Mouse (Mus musculus): ENCODE data around the gene Gm10073. TPM values are rescaled to one million over a fixed set of nuclear protein-coding genes. Genes with fewer than 3 reads are reported as not detected.

Gene Gm10073
- polyA plus RNA-seq, 1 experiment, result 99.0 TPM

DNA sequence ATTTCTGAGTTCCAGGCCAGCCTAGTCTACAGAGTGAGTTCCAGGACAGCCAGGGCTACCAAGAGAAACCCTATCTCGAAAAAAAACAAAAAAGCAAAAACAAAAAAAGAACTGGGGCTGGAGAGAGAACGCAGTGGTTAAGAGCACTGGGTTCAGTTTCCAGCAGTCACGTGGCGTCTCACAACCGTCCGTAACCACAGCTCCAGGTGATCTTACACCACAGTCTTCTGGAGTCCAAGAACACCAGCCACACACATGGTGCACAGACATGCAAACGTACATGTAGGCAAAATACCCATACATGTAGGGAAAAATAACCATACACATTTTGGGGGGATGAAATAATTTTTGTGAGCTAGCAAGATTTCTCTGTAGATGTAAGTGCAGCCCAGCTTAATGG is 26.5 kb downstream of the Gm10073 start:
- Histone ChIP-seq H3K4me2 (ENCODE audit: low read depth) (no peak overlapping the region), H3K79me2 (ENCODE audit: control insufficient read depth, insufficient read depth) (no peaks in the 10 kb centered on the region), H3K4me3 (no peak overlapping the region), H3ac (ENCODE audit: control insufficient read depth, insufficient read length) (no peak overlapping the region), H3K36me3 (ENCODE audit: control insufficient read depth, insufficient read depth) (no peaks in the 10 kb centered on the region), H3K27me3 (ENCODE audit: control insufficient read depth, insufficient read depth, insufficient read length) (no peaks in the 10 kb centered on the region)
- TF ChIP-seq USF1 (IDR thresholded peaks at IDR 0.05; ENCODE audit: low read depth), result no peak
- TF ChIP-seq E2F4 (IDR thresholded peaks at IDR 0.05; ENCODE audit: insufficient read depth), result no peak
- no peak for TF ChIP-seq POLR2A (IDR thresholded peaks at IDR 0.05; ENCODE audit: insufficient read length, low read depth)
- TF ChIP-seq CEBPB (IDR thresholded peaks at IDR 0.05; ENCODE audit: insufficient read depth, poor library complexity, severe bottlenecking), result no peak
- TF ChIP-seq SRF (IDR thresholded peaks at IDR 0.05; ENCODE audit: control insufficient read depth, insufficient read length, low read depth), result no peak
- TF ChIP-seq REST (IDR thresholded peaks at IDR 0.05; ENCODE audit: insufficient read depth, insufficient read length), result no peak
- no peak for TF ChIP-seq MYOG (IDR thresholded peaks at IDR 0.05; ENCODE audit: control insufficient read depth in 1 of 3, insufficient read depth in 1 of 3, insufficient read length in 2 of 3, low read depth in 2 of 3)

DNA sequence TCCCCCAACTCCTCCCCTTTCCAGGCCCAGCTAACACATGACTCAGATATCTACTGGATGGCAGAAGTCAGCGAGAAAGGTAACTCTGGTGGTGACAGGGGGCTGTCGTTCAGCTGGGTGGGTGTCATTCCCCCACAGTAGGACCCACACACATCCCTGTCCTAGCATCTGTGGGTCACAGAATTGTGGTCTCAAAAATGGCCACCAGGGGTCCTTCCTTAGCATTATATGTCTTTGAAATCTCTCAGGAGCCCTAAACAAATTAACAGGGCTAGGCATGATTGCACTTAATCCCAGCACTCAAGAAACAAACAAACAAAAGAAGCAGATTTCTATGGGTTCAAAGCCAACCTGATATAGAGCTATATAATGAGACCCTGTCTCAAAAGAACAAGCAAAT is 28.1 kb downstream of the Gm10073 start:
- Histone ChIP-seq H3K36me3 (ENCODE audit: control insufficient read depth, insufficient read depth) (no peaks in the 10 kb centered on the region), H3K27me3 (ENCODE audit: control insufficient read depth, insufficient read depth, insufficient read length) (no peaks in the 10 kb centered on the region), H3K4me3 (no peak overlapping the region), H3ac (ENCODE audit: control insufficient read depth, insufficient read length) (no peak overlapping the region), H3K4me2 (ENCODE audit: low read depth) (no peak overlapping the region), H3K79me2 (ENCODE audit: control insufficient read depth, insufficient read depth) (no peaks in the 10 kb centered on the region)
- TF ChIP-seq TCF3 (IDR thresholded peaks at IDR 0.05; ENCODE audit: insufficient read length, low read depth), result no peak

DNA sequence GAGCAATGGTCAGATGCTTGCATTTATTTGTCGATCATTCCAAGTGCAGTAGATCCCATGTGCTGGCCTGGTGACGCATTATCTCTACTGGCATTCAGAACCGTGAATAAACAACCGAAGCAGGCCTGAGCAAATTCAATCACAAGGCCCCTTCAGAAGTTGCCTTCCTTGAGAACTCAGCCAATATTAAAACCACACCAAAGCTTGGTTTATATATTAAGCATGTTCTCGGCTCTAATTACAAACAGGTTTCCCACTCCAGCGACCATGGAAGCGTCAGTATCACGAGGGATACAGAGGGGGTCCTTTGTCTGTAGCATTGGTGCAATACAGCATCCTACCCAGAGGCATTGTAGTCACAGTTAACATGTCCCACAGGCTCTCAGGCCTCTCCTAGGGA is 30.2 kb downstream of the Gm10073 start:
- no peak overlapping the region for H3K4me2 ChIP-seq (ENCODE audit: low read depth)
- no peak overlapping the region for H3ac ChIP-seq (ENCODE audit: control insufficient read depth, insufficient read length)
- no peaks in the 10 kb centered on the region for H3K27me3 ChIP-seq (ENCODE audit: control insufficient read depth, insufficient read depth, insufficient read length)
- H3K4me3 ChIP-seq, result no peak overlapping the region
- no peaks in the 10 kb centered on the region for H3K79me2 ChIP-seq (ENCODE audit: control insufficient read depth, insufficient read depth)
- no peaks in the 10 kb centered on the region for H3K36me3 ChIP-seq (ENCODE audit: control insufficient read depth, insufficient read depth)
- no peak for TF ChIP-seq USF1 (IDR thresholded peaks at IDR 0.05; ENCODE audit: low read depth)
- no peak for TF ChIP-seq MYOG (IDR thresholded peaks at IDR 0.05; ENCODE audit: control insufficient read depth in 1 of 3, insufficient read depth in 1 of 3, insufficient read length in 2 of 3, low read depth in 2 of 3)
- no peak for TF ChIP-seq E2F4 (IDR thresholded peaks at IDR 0.05; ENCODE audit: insufficient read depth)
- no peak for TF ChIP-seq MAX (IDR thresholded peaks at IDR 0.05; ENCODE audit: low read depth)
- TF ChIP-seq TCF3 (IDR thresholded peaks at IDR 0.05; ENCODE audit: insufficient read length, low read depth), result no peak
- TF ChIP-seq CEBPB (IDR thresholded peaks at IDR 0.05; ENCODE audit: insufficient read depth, poor library complexity, severe bottlenecking), result no peak
- TF ChIP-seq REST (IDR thresholded peaks at IDR 0.05; ENCODE audit: insufficient read depth, insufficient read length), result no peak

DNA sequence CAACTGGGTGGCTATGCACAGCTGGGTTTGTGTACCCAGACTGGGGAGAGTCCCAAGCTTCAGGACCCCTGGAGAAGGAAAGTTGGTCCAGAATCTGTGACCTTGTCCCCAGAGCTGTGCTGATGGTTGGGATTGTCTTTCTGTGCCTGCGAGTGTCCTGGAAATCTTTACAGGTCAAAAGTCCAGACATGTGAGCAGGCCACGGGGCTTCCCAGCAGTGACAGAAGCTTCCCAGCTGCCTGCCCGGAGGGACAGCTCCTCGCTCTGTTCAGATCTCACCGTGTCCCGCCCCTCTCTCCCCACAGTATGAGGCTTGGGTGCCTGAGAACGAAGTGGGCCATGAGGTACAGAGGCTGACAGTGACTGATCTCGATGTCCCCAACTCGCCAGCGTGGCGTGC is 32.3 kb downstream of the Gm10073 start:
- Histone ChIP-seq H3ac (ENCODE audit: control insufficient read depth, insufficient read length) (no peak overlapping the region), H3K4me2 (ENCODE audit: low read depth) (no peak overlapping the region), H3K79me2 (ENCODE audit: control insufficient read depth, insufficient read depth) (no peaks in the 10 kb centered on the region), H3K27me3 (ENCODE audit: control insufficient read depth, insufficient read depth, insufficient read length) (no peaks in the 10 kb centered on the region), H3K4me3 (no peak overlapping the region), H3K36me3 (ENCODE audit: control insufficient read depth, insufficient read depth) (no peaks in the 10 kb centered on the region)
- TF ChIP-seq USF1 (IDR thresholded peaks at IDR 0.05; ENCODE audit: low read depth) (no peak), E2F4 (IDR thresholded peaks at IDR 0.05; ENCODE audit: insufficient read depth) (no peak), POLR2A (IDR thresholded peaks at IDR 0.05; ENCODE audit: insufficient read length, low read depth) (no peak), CEBPB (IDR thresholded peaks at IDR 0.05; ENCODE audit: insufficient read depth, poor library complexity, severe bottlenecking) (no peak), TCF3 (IDR thresholded peaks at IDR 0.05; ENCODE audit: insufficient read length, low read depth) (no peak), MYOD1 (IDR thresholded peaks at IDR 0.05; ENCODE audit: control insufficient read depth in 1 of 3, insufficient read length in 2 of 3, low read depth in 2 of 3) (no peak), REST (IDR thresholded peaks at IDR 0.05; ENCODE audit: insufficient read depth, insufficient read length) (no peak), MYOG (IDR thresholded peaks at IDR 0.05; ENCODE audit: control insufficient read depth in 1 of 3, insufficient read depth in 1 of 3, insufficient read length in 2 of 3, low read depth in 2 of 3) (no peak), TCF12 (IDR thresholded peaks at IDR 0.05; ENCODE audit: insufficient read depth, poor library complexity, severe bottlenecking) (no peak), SRF (IDR thresholded peaks at IDR 0.05; ENCODE audit: control insufficient read depth, insufficient read length, low read depth) (no peak), MAX (IDR thresholded peaks at IDR 0.05; ENCODE audit: low read depth) (no peak), POLR2AphosphoS2 (IDR thresholded peaks at IDR 0.05; ENCODE audit: insufficient read length, low read depth) (no peak)

DNA sequence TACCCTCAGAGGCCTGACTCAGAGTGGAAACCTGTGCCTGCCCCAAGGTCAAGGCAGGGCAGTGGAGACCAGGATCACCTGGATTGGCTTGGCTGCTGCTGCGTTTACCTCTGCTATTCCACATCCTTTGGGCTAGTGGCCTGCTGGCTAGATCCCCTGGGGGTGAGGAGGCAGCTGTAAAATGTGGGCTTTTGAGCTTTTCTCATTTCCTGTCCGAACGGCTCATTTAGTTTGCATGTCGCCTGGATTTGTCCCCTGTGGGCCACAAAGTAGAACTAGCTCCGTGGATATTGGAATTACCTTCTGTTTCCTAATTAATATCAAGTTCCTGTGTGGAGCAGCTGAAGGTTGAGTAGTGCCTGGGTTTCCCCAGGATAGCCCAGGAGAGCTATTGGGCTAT is 34.1 kb downstream of the Gm10073 start:
- no peak overlapping the region for H3K4me2 ChIP-seq (ENCODE audit: low read depth)
- no peak overlapping the region for H3ac ChIP-seq (ENCODE audit: control insufficient read depth, insufficient read length)
- no peak for TF ChIP-seq MYOG (IDR thresholded peaks at IDR 0.05; ENCODE audit: control insufficient read depth in 1 of 3, insufficient read depth in 1 of 3, insufficient read length in 2 of 3, low read depth in 2 of 3)
- no peak for TF ChIP-seq E2F4 (IDR thresholded peaks at IDR 0.05; ENCODE audit: insufficient read depth)
- no peak for TF ChIP-seq TCF3 (IDR thresholded peaks at IDR 0.05; ENCODE audit: insufficient read length, low read depth)
- TF ChIP-seq USF1 (IDR thresholded peaks at IDR 0.05; ENCODE audit: low read depth), result no peak
- no peak for TF ChIP-seq MYOD1 (IDR thresholded peaks at IDR 0.05; ENCODE audit: control insufficient read depth in 1 of 3, insufficient read length in 2 of 3, low read depth in 2 of 3)
- TF ChIP-seq POLR2AphosphoS2 (IDR thresholded peaks at IDR 0.05; ENCODE audit: insufficient read length, low read depth), result no peak
- no peak overlapping the region for H3K4me3 ChIP-seq
- H3K79me2 ChIP-seq (ENCODE audit: control insufficient read depth, insufficient read depth), result no peaks in the 10 kb centered on the region
- no peaks in the 10 kb centered on the region for H3K27me3 ChIP-seq (ENCODE audit: control insufficient read depth, insufficient read depth, insufficient read length)
- no peaks in the 10 kb centered on the region for H3K36me3 ChIP-seq (ENCODE audit: control insufficient read depth, insufficient read depth)

Data from myocyte (in vitro differentiated cells).